ENCODE assay signal across 7 mouse cellular contexts in the genomic region with DNA sequence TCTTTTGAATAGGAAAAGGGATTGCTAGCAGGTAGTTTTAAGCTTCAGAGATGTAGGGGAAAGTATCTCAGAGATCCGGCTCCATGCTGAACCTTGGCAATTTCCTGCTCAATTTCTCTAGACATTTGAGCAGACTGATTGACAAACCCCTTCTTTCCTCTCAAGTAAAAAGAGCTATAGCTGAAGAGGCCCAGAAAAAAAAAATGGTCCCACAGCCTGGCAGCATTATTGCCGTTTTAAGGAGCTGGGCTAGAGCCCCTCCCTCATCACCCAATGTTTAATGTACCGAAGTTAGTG. TPM values are rescaled to one million over a fixed set of nuclear protein-coding genes. Genes with fewer than 3 reads are reported as not detected.
A peak's percentile ranks its signal among the peaks of the same experiment; 100 is the strongest.
DNase-seq lines count a peak whose midpoint lies in the region; ATAC-seq and TF ChIP-seq lines count a peak whose summit lies in the region.

No protein-coding gene starts in this region.

- TF ChIP-seq CTCF in lung, embryonic 14.5 days (IDR thresholded peaks at IDR 0.05; ENCODE audit: low read depth): no peak
- TF ChIP-seq CTCF in small intestine, adult 2 months (IDR thresholded peaks at IDR 0.05; ENCODE audit: extremely low read depth, insufficient read length, insufficient replicate concordance, low read depth, low read length): no peak

- H3K27me3 ChIP-seq in lung, embryonic 14.5 days (ENCODE audit: insufficient read depth, low read length): no peaks in the 10 kb centered on the region
- no peaks in the 10 kb centered on the region for H3K27me3 ChIP-seq in forebrain, embryonic 12.5 days
- H3K27me3 ChIP-seq in limb, embryonic 13.5 days: no peaks in the 10 kb centered on the region
- no peaks in the 10 kb centered on the region for H3K27me3 ChIP-seq in small intestine, adult 2 months (ENCODE audit: control insufficient read depth, insufficient read depth, low read length)

- no peaks in the 10 kb centered on the region for H3K4me1 ChIP-seq in lung, embryonic 14.5 days (ENCODE audit: insufficient read depth)
- peaks cover 7% of the 10 kb centered on the region for H3K4me1 ChIP-seq in forebrain, embryonic 12.5 days
- H3K4me1 ChIP-seq in limb, embryonic 13.5 days: peaks cover 19% of the 10 kb centered on the region
- no peaks in the 10 kb centered on the region; the same call in 1 of the 2 replicates for H3K4me1 ChIP-seq in small intestine, adult 2 months (ENCODE audit: control insufficient read depth, insufficient read depth, insufficient read length, low read length)

- peak overlapping the region; percentile 69; the same call in 1 of the 2 replicates for H3K27ac ChIP-seq in lung, embryonic 14.5 days (ENCODE audit: low read depth)
- H3K27ac ChIP-seq in forebrain, embryonic 12.5 days: peak overlapping the region; percentile 100
- peak overlapping the region; percentile 77 for H3K27ac ChIP-seq in limb, embryonic 13.5 days
- peak overlapping the region; percentile 33 for H3K27ac ChIP-seq in small intestine, adult 2 months (ENCODE audit: insufficient read depth, low read depth, low read length)

- H3K9ac ChIP-seq in lung, embryonic 14.5 days: no peak overlapping the region
- H3K9ac ChIP-seq in forebrain, embryonic 12.5 days: no peak overlapping the region
- no peak overlapping the region for H3K9ac ChIP-seq in limb, embryonic 13.5 days

- peak overlapping the region; percentile 51 for H3K4me2 ChIP-seq in lung, embryonic 14.5 days
- peak overlapping the region; percentile 41 for H3K4me2 ChIP-seq in forebrain, embryonic 12.5 days
- H3K4me2 ChIP-seq in limb, embryonic 13.5 days (replicated peaks): peak overlapping the region; percentile 99

- no peak for DNase-seq in lung, embryonic 14.5 days
- no peak for DNase-seq in lung, postnatal 25 days (ENCODE audit: low spot score)
- no peak for DNase-seq in gastrocnemius, postnatal 4 days (ENCODE audit: low spot score in 2 of 2)
- no peak for DNase-seq in adrenal gland, postnatal 25 days

- peak overlapping the region; percentile 8; the same call in 1 of the 2 replicates for H3K4me3 ChIP-seq in lung, embryonic 14.5 days (ENCODE audit: low read depth, low read length)
- no peak overlapping the region for H3K4me3 ChIP-seq in forebrain, embryonic 12.5 days (replicated peaks)
- H3K4me3 ChIP-seq in limb, embryonic 13.5 days: peak overlapping the region; percentile 92
- peak overlapping the region; percentile 73; the same call in 1 of the 2 replicates for H3K4me3 ChIP-seq in small intestine, adult 2 months (ENCODE audit: low read depth, low read length)

- H3K9me3 ChIP-seq in lung, embryonic 14.5 days (ENCODE audit: low read depth, low read length): no peaks in the 10 kb centered on the region
- no peaks in the 10 kb centered on the region for H3K9me3 ChIP-seq in forebrain, embryonic 12.5 days
- no peaks in the 10 kb centered on the region for H3K9me3 ChIP-seq in limb, embryonic 13.5 days

- H3K36me3 ChIP-seq in lung, embryonic 14.5 days (ENCODE audit: insufficient read depth): 0 out of 2 replicates have a peak, but pooled peaks cover 7% of the 10 kb centered on the region
- H3K36me3 ChIP-seq in forebrain, embryonic 12.5 days (replicated peaks): no peaks in the 10 kb centered on the region
- H3K36me3 ChIP-seq in limb, embryonic 13.5 days: no peaks in the 10 kb centered on the region
- no peaks in the 10 kb centered on the region for H3K36me3 ChIP-seq in small intestine, adult 2 months (ENCODE audit: control insufficient read depth, insufficient read depth, low read length)

- WGBS in lung, embryonic 14.5 days: 2% methylated on average over 3 of the region's 3 CpGs
- 2% methylated on average over 3 of the region's 3 CpGs for WGBS in forebrain, embryonic 12.5 days
- 2% methylated on average over 3 of the region's 3 CpGs for WGBS in limb, embryonic 13.5 days
- 2% methylated on average over 3 of the region's 3 CpGs for WGBS in small intestine, adult 2 months

- no peak for TF ChIP-seq POLR2A in small intestine, adult 2 months (IDR thresholded peaks at IDR 0.05; ENCODE audit: low read depth, low read length)

- no peak for ATAC-seq in lung, embryonic 14.5 days (ENCODE audit: insufficient read depth)
- ATAC-seq in forebrain, embryonic 12.5 days (ENCODE audit: low FRiP score): no peak
- no peak for ATAC-seq in limb, embryonic 13.5 days (ENCODE audit: low FRiP score, low read depth)

RNA-seq across cellular contexts. Expression of a gene that starts 2.0 kb away (rescaled TPM):
- 28.3 and 31.0 TPM in 2 replicates for polyA plus RNA-seq in lung, embryonic 14.5 days (2014; fragmentation: Nextera tagmentation; extraction: Ambion mirVana)
- polyA plus RNA-seq in forebrain, embryonic 12.5 days (2016; fragmentation: Nextera tagmentation; extraction: Ambion mirVana): 33.9 and 35.1 TPM in 2 replicates
- 13.6 and 14.2 TPM in 2 replicates for polyA plus RNA-seq in limb, embryonic 13.5 days (2015; fragmentation: Nextera tagmentation; extraction: Ambion mirVana)
- polyA plus RNA-seq in small intestine, adult 2 months (2012; rRNA removed): 42.3 and 54.8 TPM in 2 replicates
- total RNA-seq in gastrocnemius, postnatal 4 days (2021): 10 to 100 TPM; 40.4 to 41.4 TPM
- 50.9 and 52.6 TPM in 2 replicates for total RNA-seq in adrenal gland, postnatal 25 days (2021)

Comparison
In these comparisons a context has a peak if more than half of its experiments do, and no peak if none do; other contexts are left out.
1. H3K27ac ChIP-seq: peak in every context shown above with its lines; median percentile 100 in forebrain, embryonic 12.5 days; 77 in limb, embryonic 13.5 days; 69 in lung, embryonic 14.5 days; 33 in small intestine, adult 2 months.
2. H3K4me2 ChIP-seq: peak in every context shown above with its lines; median percentile 99 in limb, embryonic 13.5 days; 51 in lung, embryonic 14.5 days; 41 in forebrain, embryonic 12.5 days.